Mouse (Mus musculus): ENCODE measurements around the gene Dcn.

- TF ChIP-seq CTCF (IDR thresholded peaks at IDR 0.05) (no peak), POLR2A (IDR thresholded peaks at IDR 0.05; ENCODE audit: insufficient read depth, low read depth, low read length) (0 out of 2 replicates have a peak, but pooled peaks have one; percentile 14), EP300 (IDR thresholded peaks at IDR 0.05; ENCODE audit: insufficient read depth, low read depth, low read length) (no peak)
Measured at GRCm38 (mm10) chr10:97469411-97470140, 9.8 kb upstream of the Dcn start.

All from heart, adult 2 months (tissue).